In genomic region chr8:69919876-69920662, GRCm38 (mm10) we compare ENCODE assay signal across 1 mouse cellular context.
TF ChIP-seq lines count a peak whose summit lies in the region.

No protein-coding gene starts in this region.

TF ChIP-seq in CH12.LX, 34 proteins besides CTCF, POLR2A, EP300 and RAD21 (continued from another document):
- TF ChIP-seq POLR2AphosphoS2 (IDR thresholded peaks at IDR 0.05; ENCODE audit: low read depth, low read length) = no peak
